Mouse (Mus musculus) cerebellum, adult 2 months (tissue): Measurements from ENCODE around the gene Cd82.

ENCODE experiments used
- CTCF ChIP-seq: fragments of 200-500 bp; IDR thresholded peaks from 2 replicates; pipeline ENCODE4 v1.5.1; 2011; ENCODE audit warnings: low read depth, mild to moderate bottlenecking, control low read depth, low read length, moderate library complexity, borderline replicate concordance; ENCODE audit not compliant: insufficient read depth
- POLR2A ChIP-seq: fragments of 200-500 bp; IDR thresholded peaks from 2 replicates; pipeline ENCODE4 v1.6.1; 2011; ENCODE audit warnings: low read length, control low read depth, borderline replicate concordance; ENCODE audit not compliant: insufficient read depth

DNA sequence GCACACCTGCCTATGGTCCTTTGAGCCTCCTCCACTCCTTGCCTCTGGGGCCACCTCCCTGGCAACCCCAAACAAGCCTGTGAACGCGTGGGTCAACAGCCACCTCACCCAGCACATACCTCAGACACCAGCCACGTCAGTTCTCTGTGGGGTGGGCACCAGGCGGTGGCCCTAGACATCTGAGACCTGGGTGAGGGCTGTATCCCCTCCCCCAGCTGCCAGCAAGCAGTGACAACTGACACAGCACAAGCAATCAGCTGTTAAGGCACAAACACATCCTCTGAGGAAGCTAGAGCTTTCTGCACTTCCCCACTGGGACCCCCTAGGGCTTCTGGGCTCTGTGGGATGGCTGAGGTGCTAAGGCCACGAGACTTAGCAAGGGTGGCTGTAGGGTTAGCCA lies 14.2 kb downstream of the Cd82 start:
- TF ChIP-seq POLR2A (no peak), CTCF (no peak)
